Mouse (Mus musculus): ENCODE data around the gene Slit3.

- TF ChIP-seq CTCF (IDR thresholded peaks at IDR 0.05; ENCODE audit: low read depth, low read length) (no peak), POLR2A (IDR thresholded peaks at IDR 0.05; ENCODE audit: extremely low read depth, insufficient read depth, low read length) (no peak)
Measured at GRCm38 (mm10) chr11:35075411-35075810, 45.6 kb upstream of the Slit3 start.
